Mouse (Mus musculus): ENCODE results near the gene Plod3. TPM values are rescaled to one million over a fixed set of nuclear protein-coding genes. Genes with fewer than 3 reads are reported as not detected.

The Plod3 gene
- polyA plus RNA-seq, 1 experiment from 2014 or later: 23.1 TPM

- Histone ChIP-seq H3K4me1 (ENCODE audit: control insufficient read depth, insufficient read depth, low read length) (no peaks in the 10 kb centered on the region), H3K27me3 (ENCODE audit: control insufficient read depth, insufficient read depth, low read length) (no peaks in the 10 kb centered on the region), H3K36me3 (ENCODE audit: control insufficient read depth, insufficient read depth, low read length) (peaks cover 7% of the 10 kb centered on the region; the same call in 1 of the 2 replicates), H3K4me3 (ENCODE audit: low read depth, low read length) (no peak overlapping the region), H3K27ac (ENCODE audit: low read depth, low read length) (no peak overlapping the region), H3K9me3 (ENCODE audit: control insufficient read depth, low read length) (no peaks in the 10 kb centered on the region), H3K4me2 (no peak overlapping the region), H3K9ac (ENCODE audit: low read length) (no peak overlapping the region)
- peak; percentile 88 for DNase-seq (ENCODE audit: low spot score, missing footprints)
- WGBS: 75% methylated on average over 1 of the region's 1 CpGs
- ATAC-seq (ENCODE audit: low FRiP score): no peak
Measured at GRCm38 (mm10) chr5:136970703-136971102, 16.1 kb upstream of the Plod3 start.

- 79% methylated on average over 8 of the region's 8 CpGs for WGBS
- H3K36me3 ChIP-seq (ENCODE audit: control insufficient read depth, insufficient read depth, low read length): no peaks in the 10 kb centered on the region
- H3K27me3 ChIP-seq (ENCODE audit: control insufficient read depth, insufficient read depth, low read length): no peaks in the 10 kb centered on the region
- ATAC-seq (ENCODE audit: low FRiP score): no peak
- no peak overlapping the region for H3K9ac ChIP-seq (ENCODE audit: low read length)
- no peaks in the 10 kb centered on the region for H3K9me3 ChIP-seq (ENCODE audit: control insufficient read depth, low read length)
- no peak overlapping the region for H3K4me2 ChIP-seq
- no peak overlapping the region for H3K4me3 ChIP-seq (ENCODE audit: low read depth, low read length)
- no peaks in the 10 kb centered on the region for H3K4me1 ChIP-seq (ENCODE audit: control insufficient read depth, insufficient read depth, low read length)
- no peak for DNase-seq (ENCODE audit: low spot score, missing footprints)
- no peak overlapping the region for H3K27ac ChIP-seq (ENCODE audit: low read depth, low read length)
Measured at GRCm38 (mm10) chr5:136973670-136974069, 13.1 kb upstream of the Plod3 start.

GRCm38 (mm10) chr5:136977769-136978168 lies 9.1 kb upstream of the Plod3 start:
- H3K36me3 ChIP-seq (ENCODE audit: control insufficient read depth, insufficient read depth, low read length): peaks cover 2% of the 10 kb centered on the region; the same call in 1 of the 2 replicates
- 88% methylated on average over 4 of the region's 4 CpGs for WGBS

GRCm38 (mm10) chr5:136979762-136980161 lies 7.1 kb upstream of the Plod3 start:
- Histone ChIP-seq H3K9me3 (ENCODE audit: control insufficient read depth, low read length) (no peaks in the 10 kb centered on the region), H3K27me3 (ENCODE audit: control insufficient read depth, insufficient read depth, low read length) (no peaks in the 10 kb centered on the region), H3K27ac (ENCODE audit: low read depth, low read length) (no peak overlapping the region), H3K4me2 (no peak overlapping the region), H3K4me1 (ENCODE audit: control insufficient read depth, insufficient read depth, low read length) (no peaks in the 10 kb centered on the region), H3K4me3 (ENCODE audit: low read depth, low read length) (no peak overlapping the region), H3K36me3 (ENCODE audit: control insufficient read depth, insufficient read depth, low read length) (peaks cover 2% of the 10 kb centered on the region; the same call in 1 of the 2 replicates), H3K9ac (ENCODE audit: low read length) (no peak overlapping the region)
- DNase-seq (ENCODE audit: low spot score, missing footprints): no peak
- 90% methylated on average over 2 of the region's 2 CpGs for WGBS
- ATAC-seq (ENCODE audit: low FRiP score): no peak

More at GRCm38 (mm10) chr5:136977769-136978168, 9.1 kb upstream of the Plod3 start:
- H3K27ac ChIP-seq (ENCODE audit: low read depth, low read length): no peak overlapping the region
- no peak overlapping the region for H3K4me2 ChIP-seq
- no peak overlapping the region for H3K9ac ChIP-seq (ENCODE audit: low read length)
- no peaks in the 10 kb centered on the region for H3K9me3 ChIP-seq (ENCODE audit: control insufficient read depth, low read length)
- ATAC-seq (ENCODE audit: low FRiP score): no peak
- H3K27me3 ChIP-seq (ENCODE audit: control insufficient read depth, insufficient read depth, low read length): no peaks in the 10 kb centered on the region
- no peaks in the 10 kb centered on the region for H3K4me1 ChIP-seq (ENCODE audit: control insufficient read depth, insufficient read depth, low read length)
- DNase-seq (ENCODE audit: low spot score, missing footprints): no peak
- no peak overlapping the region for H3K4me3 ChIP-seq (ENCODE audit: low read depth, low read length)

- no peaks in the 10 kb centered on the region for H3K9me3 ChIP-seq (ENCODE audit: control insufficient read depth, low read length)
- H3K27ac ChIP-seq (ENCODE audit: low read depth, low read length): no peak overlapping the region
- ATAC-seq (ENCODE audit: low FRiP score): no peak
- H3K27me3 ChIP-seq (ENCODE audit: control insufficient read depth, insufficient read depth, low read length): no peaks in the 10 kb centered on the region
- DNase-seq (ENCODE audit: low spot score, missing footprints): no peak
- H3K4me2 ChIP-seq: no peak overlapping the region
- 89% methylated on average over 8 of the region's 8 CpGs for WGBS
- peaks cover 1% of the 10 kb centered on the region; the same call in 1 of the 2 replicates for H3K4me1 ChIP-seq (ENCODE audit: control insufficient read depth, insufficient read depth, low read length)
- H3K36me3 ChIP-seq (ENCODE audit: control insufficient read depth, insufficient read depth, low read length): peaks cover 2% of the 10 kb centered on the region; the same call in 1 of the 2 replicates
- no peak overlapping the region for H3K4me3 ChIP-seq (ENCODE audit: low read depth, low read length)
- no peak overlapping the region for H3K9ac ChIP-seq (ENCODE audit: low read length)
Measured at GRCm38 (mm10) chr5:136980974-136981373, 5.8 kb upstream of the Plod3 start.

GRCm38 (mm10) chr5:136982338-136982930 lies 4.4 kb upstream of the Plod3 start:
- Histone ChIP-seq H3K9ac (ENCODE audit: low read length) (no peak overlapping the region), H3K36me3 (ENCODE audit: control insufficient read depth, insufficient read depth, low read length) (peaks cover 2% of the 10 kb centered on the region; the same call in 1 of the 2 replicates), H3K27ac (ENCODE audit: low read depth, low read length) (no peak overlapping the region), H3K4me3 (ENCODE audit: low read depth, low read length) (no peak overlapping the region), H3K27me3 (ENCODE audit: control insufficient read depth, insufficient read depth, low read length) (no peaks in the 10 kb centered on the region), H3K4me2 (no peak overlapping the region), H3K4me1 (ENCODE audit: control insufficient read depth, insufficient read depth, low read length) (peaks cover 4% of the 10 kb centered on the region; the same call in 1 of the 2 replicates), H3K9me3 (ENCODE audit: control insufficient read depth, low read length) (no peaks in the 10 kb centered on the region)
- no peak for ATAC-seq (ENCODE audit: low FRiP score)
- WGBS: 49% methylated on average over 15 of the region's 16 CpGs
- peak; percentile 92 for DNase-seq (ENCODE audit: low spot score, missing footprints)

- no peaks in the 10 kb centered on the region for H3K27me3 ChIP-seq (ENCODE audit: control insufficient read depth, insufficient read depth, low read length)
- H3K27ac ChIP-seq (ENCODE audit: low read depth, low read length): no peak overlapping the region
- H3K36me3 ChIP-seq (ENCODE audit: control insufficient read depth, insufficient read depth, low read length): peaks cover 4% of the 10 kb centered on the region
- no peak for DNase-seq (ENCODE audit: low spot score, missing footprints)
- H3K9ac ChIP-seq (ENCODE audit: low read length): no peak overlapping the region
- 59% methylated on average over 14 of the region's 14 CpGs for WGBS
- H3K4me3 ChIP-seq (ENCODE audit: low read depth, low read length): no peak overlapping the region
- peaks cover 11% of the 10 kb centered on the region for H3K4me1 ChIP-seq (ENCODE audit: control insufficient read depth, insufficient read depth, low read length)
- no peaks in the 10 kb centered on the region for H3K9me3 ChIP-seq (ENCODE audit: control insufficient read depth, low read length)
- H3K4me2 ChIP-seq: no peak overlapping the region
- ATAC-seq (ENCODE audit: low FRiP score): no peak
Measured at GRCm38 (mm10) chr5:136984828-136985227, 2.0 kb upstream of the Plod3 start.

- ATAC-seq (ENCODE audit: low FRiP score) (peak; percentile 75), DNase-seq (ENCODE audit: low spot score, missing footprints) (no peak)
- Histone ChIP-seq H3K4me2 (peak overlapping the region; percentile 97), H3K36me3 (ENCODE audit: control insufficient read depth, insufficient read depth, low read length) (peaks cover 18% of the 10 kb centered on the region), H3K27me3 (ENCODE audit: control insufficient read depth, insufficient read depth, low read length) (no peaks in the 10 kb centered on the region), H3K4me3 (ENCODE audit: low read depth, low read length) (peak overlapping the region; percentile 90), H3K9ac (ENCODE audit: low read length) (peak overlapping the region; percentile 98), H3K4me1 (ENCODE audit: control insufficient read depth, insufficient read depth, low read length) (peaks cover 11% of the 10 kb centered on the region), H3K9me3 (ENCODE audit: control insufficient read depth, low read length) (no peaks in the 10 kb centered on the region), H3K27ac (ENCODE audit: low read depth, low read length) (peak overlapping the region; percentile 91)
- WGBS: under 1% methylated on average over 67 of the region's 67 CpGs
Measured at GRCm38 (mm10) chr5:136987138-136987933, 517 bp downstream of the Plod3 start.

GRCm38 (mm10) chr5:136987934-136988271 lies 1.1 kb downstream of the Plod3 start, which contains the start of gene Znhit1:
Znhit1 (minus strand) TSS chr5:136988021.
- ATAC-seq (ENCODE audit: low FRiP score) (peak; percentile 0; the same call in 1 of the 2 replicates), DNase-seq (ENCODE audit: low spot score, missing footprints) (no peak)
- Histone ChIP-seq H3K9me3 (ENCODE audit: control insufficient read depth, low read length) (no peaks in the 10 kb centered on the region), H3K36me3 (ENCODE audit: control insufficient read depth, insufficient read depth, low read length) (peaks cover 18% of the 10 kb centered on the region), H3K27me3 (ENCODE audit: control insufficient read depth, insufficient read depth, low read length) (no peaks in the 10 kb centered on the region), H3K4me1 (ENCODE audit: control insufficient read depth, insufficient read depth, low read length) (peaks cover 11% of the 10 kb centered on the region), H3K9ac (ENCODE audit: low read length) (peak within 1 kb of the TSS; percentile 98), H3K4me3 (ENCODE audit: low read depth, low read length) (peak within 1 kb of the TSS; percentile 90), H3K27ac (ENCODE audit: low read depth, low read length) (peak within 1 kb of the TSS; percentile 91), H3K4me2 (peak within 1 kb of the TSS; percentile 97)
- WGBS: 13% methylated on average over 12 of the region's 12 CpGs

All from midbrain, embryonic 11.5 days (tissue).